Mouse (Mus musculus) left cerebral cortex, postnatal 36 days (tissue): ENCODE data around the gene Taco1. TPM values are rescaled to one million over a fixed set of nuclear protein-coding genes. Genes with fewer than 3 reads are reported as not detected.
"Not testable (repeated sequence)": the region's sequence is repeated elsewhere in the genome, so short reads cannot be mapped to it uniquely, and the experiment has no call there.

ENCODE experiments used
- DNase-seq, 2 experiments: peaks; one replicate each; pipeline ENCODE4 v3.0.0; 2021 to 2022; ENCODE audit warnings: low spot score in 2 of 2, mixed read lengths in 1 of 2
- intact Hi-C: fragments of 180-260 bp; cut with DNase I; formaldehyde crosslinking; loops from one replicate; pipeline ENCODE4 v1.15.1; 2025
- total RNA-seq, 2 experiments: library from RNA; stranded (reverse); gene quantifications; 2 replicates each; pipeline ENCODE4 v1.2.3; 2021

Gene Taco1
- 10 to 100 TPM; 17.2 to 20.3 TPM for total RNA-seq

GRCm38 (mm10) chr11:106065923-106066571 is at the start of gene Taco1:
Gene Taco1 (plus strand): TSS chr11:106066061.
- intact Hi-C loops: no loop called here
- peak; percentile 94 for DNase-seq

GRCm38 (mm10) chr11:106016440-106016839 is 49.4 kb upstream of the Taco1 start:
- DNase-seq: no peak
- intact Hi-C loops: no loop called here

GRCm38 (mm10) chr11:106020051-106020763 is 45.7 kb upstream of the Taco1 start:
- peak; percentile 59 to 69 for DNase-seq
- intact Hi-C loops: loop anchor here (5.0 kb wide), 1 partner anchor 78 kb away; no protein-coding TSS in a partner anchor

GRCm38 (mm10) chr11:106025774-106026173 is 40.1 kb upstream of the Taco1 start:
- intact Hi-C loops: loop anchor here (5.0 kb wide), 1 partner anchor 98 kb away; no protein-coding TSS in a partner anchor
- no peak for DNase-seq

DNA sequence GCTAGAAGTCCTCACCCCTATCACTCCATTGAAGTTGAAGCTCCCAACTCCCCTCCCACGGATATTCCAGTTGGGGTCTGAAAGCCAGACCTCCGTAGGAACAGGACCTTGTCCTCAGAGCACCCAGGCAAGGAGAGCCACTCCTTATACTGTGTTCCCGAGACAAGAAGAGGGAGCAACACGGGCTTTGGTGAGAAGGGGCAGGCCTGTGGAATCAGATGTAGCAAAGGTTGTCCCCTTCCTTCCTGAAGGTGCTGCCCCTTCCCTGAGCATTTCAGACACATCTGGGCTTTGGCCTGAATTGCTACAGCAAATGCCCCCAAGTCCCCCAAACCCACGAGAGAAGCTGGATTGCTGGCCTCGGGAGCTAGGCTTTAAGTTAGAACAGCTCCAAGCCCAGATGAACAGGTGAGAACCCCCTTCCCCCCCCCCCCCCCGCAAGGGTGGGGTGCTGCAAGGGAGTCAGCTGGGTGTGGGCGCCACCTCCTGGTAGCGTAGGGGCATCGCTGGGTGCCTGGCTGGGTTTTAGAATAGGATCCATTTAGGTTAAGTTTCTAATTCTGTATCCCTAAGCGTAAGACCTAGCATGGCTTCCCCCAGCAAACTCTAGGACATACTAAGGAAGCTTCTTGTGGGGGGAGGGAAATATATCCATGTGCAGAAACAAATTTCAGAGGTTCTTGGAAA is 39.3 kb upstream of the Taco1 start:
- DNase-seq: peak; percentile 52 to 69
- intact Hi-C loops: loop anchor here (5.0 kb wide), 1 partner anchor 99 kb away; no protein-coding TSS in a partner anchor

DNA sequence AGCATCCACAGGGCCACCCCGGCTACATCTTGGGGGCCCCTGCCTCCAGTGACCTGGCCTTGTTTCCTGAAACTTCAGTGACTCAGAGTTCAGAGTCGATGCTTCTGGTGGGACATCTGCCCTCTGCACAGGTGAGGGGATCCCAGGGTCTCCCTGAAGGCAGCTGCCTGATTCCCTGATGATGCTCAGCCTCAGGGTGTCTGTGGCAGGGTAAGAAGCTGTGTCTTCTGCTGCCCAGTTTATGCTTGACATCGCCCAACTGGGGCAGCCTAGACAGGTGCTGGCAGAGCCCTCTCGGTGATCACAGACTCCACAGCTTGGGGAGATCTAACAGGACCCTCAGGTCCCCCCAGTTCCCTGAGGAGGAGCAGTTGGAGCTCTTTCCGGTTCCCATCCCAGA is 38.3 kb upstream of the Taco1 start:
- intact Hi-C loops: loop anchor here (5.0 kb wide), 1 partner anchor 100 kb away; no protein-coding TSS in a partner anchor
- no peak for DNase-seq

- intact Hi-C loops: not testable (repeated sequence)
Measured at GRCm38 (mm10) chr11:106032074-106032473, 33.8 kb upstream of the Taco1 start.

DNA sequence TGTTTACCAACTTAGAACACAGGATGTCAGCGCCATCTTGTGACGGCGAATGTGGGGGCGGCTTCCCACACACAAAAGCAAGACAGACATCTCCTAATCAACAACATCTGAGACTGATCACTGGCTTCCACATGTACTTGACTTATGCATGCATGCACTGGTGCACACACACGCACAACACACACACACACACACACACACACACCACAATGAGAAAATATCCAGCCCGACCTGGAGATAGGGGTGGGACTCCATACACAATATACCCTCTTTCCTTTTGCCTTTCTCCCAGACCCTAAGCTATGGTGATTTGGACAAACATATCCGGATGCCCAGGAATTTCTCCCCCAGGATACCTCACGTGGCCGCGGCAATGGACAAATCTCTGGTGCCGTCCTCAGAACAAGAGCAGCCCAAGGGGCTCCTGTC is 32.4 kb upstream of the Taco1 start:
- intact Hi-C loops: no loop called here
- DNase-seq: no peak

More at GRCm38 (mm10) chr11:106032074-106032473, 33.8 kb upstream of the Taco1 start:
- DNase-seq: not testable (repeated sequence)

GRCm38 (mm10) chr11:106034986-106035385 is 30.9 kb upstream of the Taco1 start:
- DNase-seq: no peak
- intact Hi-C loops: no loop called here

GRCm38 (mm10) chr11:106036548-106037417 is 29.1 kb upstream of the Taco1 start, which contains the start of gene Dcaf7:
Gene Dcaf7 (plus strand): TSS chr11:106036872.
- peak; percentile 98 to 99 for DNase-seq
- intact Hi-C loops: no loop called here

GRCm38 (mm10) chr11:106037418-106037751 is 28.5 kb upstream of the Taco1 start:
- peak; percentile 76 to 79 for DNase-seq
- intact Hi-C loops: no loop called here

DNA sequence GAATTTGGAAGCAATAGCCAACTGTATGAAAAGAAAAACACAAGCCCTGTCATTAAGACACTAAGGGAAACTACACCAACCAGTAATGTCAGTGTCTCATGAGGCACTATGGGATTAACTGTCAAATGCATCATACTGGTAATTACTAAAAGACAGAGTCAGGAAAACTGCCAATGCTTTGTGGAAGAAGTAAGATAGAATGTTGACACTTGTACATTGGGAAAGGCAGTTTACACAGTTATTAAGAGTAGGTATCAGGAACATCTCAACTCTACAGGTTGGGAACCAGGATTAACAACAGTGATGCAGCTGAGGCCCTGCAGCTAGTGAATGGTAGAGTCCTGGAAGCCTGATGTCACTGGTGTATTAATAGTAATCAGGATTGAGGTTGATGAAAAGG is 21.5 kb upstream of the Taco1 start:
- intact Hi-C loops: no loop called here
- no peak for DNase-seq

DNA sequence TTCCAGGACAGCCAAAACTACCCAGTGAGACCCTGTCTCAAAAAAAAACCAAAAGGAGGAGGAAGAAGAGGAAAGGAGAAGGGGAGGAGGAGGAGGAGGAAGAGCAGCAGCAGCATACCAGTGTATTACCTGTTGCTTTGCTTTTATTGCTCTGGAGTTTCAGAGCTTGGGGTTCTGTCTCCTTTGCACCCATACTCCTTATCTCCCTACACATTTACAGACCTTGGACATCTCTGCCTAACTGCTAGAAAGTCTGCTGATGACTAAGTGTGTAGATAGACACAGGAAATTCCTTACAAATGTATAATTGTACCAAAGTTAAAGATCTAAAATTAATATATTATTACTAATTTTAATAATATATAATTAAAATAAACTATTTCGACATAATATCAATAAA is 20.6 kb upstream of the Taco1 start:
- intact Hi-C loops: no loop called here
- DNase-seq: no peak

DNA sequence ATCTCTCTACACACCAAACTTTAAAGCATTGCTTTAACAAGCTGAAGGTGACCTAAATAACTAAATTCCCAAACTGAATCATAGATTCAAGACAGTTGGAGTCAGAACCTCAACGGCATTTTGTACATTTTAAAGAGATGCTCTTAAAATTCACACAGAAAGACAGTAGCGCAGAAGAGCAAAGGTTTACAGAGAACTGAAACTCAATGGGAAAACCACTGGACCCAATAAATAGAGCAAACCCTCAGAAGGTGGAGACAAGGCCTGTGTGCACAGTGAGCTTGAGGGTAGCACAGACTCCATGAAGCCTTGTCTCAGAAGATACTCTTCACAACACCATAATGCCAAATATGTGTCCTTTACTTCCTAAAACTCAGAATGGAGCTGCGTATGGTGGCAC is 20.1 kb upstream of the Taco1 start:
- no peak for DNase-seq
- intact Hi-C loops: no loop called here

GRCm38 (mm10) chr11:106046584-106046983 is 19.3 kb upstream of the Taco1 start:
- intact Hi-C loops: no loop called here
- DNase-seq: no peak

GRCm38 (mm10) chr11:106053921-106054320 is 11.9 kb upstream of the Taco1 start:
- DNase-seq: no peak
- intact Hi-C loops: no loop called here

DNA sequence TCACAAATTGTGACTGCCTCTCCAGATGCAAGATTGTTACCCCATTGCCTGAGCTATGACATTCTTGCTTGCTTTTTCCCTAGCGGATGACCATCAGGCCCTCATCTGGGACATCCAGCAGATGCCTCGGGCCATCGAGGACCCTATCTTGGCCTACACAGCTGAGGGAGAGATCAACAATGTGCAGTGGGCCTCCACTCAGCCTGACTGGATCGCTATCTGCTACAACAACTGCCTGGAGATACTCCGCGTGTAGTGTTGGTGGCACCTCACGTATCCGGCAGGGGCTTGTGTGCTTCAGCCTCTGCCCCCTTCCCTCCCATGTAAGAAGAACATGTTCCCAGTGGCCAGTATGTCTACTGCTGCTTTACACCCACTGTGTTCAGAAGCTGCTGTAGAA is 11.3 kb upstream of the Taco1 start:
- intact Hi-C loops: no loop called here
- DNase-seq: no peak

- no peak for DNase-seq
- intact Hi-C loops: no loop called here
Measured at GRCm38 (mm10) chr11:106055341-106055740, 10.5 kb upstream of the Taco1 start.

DNA sequence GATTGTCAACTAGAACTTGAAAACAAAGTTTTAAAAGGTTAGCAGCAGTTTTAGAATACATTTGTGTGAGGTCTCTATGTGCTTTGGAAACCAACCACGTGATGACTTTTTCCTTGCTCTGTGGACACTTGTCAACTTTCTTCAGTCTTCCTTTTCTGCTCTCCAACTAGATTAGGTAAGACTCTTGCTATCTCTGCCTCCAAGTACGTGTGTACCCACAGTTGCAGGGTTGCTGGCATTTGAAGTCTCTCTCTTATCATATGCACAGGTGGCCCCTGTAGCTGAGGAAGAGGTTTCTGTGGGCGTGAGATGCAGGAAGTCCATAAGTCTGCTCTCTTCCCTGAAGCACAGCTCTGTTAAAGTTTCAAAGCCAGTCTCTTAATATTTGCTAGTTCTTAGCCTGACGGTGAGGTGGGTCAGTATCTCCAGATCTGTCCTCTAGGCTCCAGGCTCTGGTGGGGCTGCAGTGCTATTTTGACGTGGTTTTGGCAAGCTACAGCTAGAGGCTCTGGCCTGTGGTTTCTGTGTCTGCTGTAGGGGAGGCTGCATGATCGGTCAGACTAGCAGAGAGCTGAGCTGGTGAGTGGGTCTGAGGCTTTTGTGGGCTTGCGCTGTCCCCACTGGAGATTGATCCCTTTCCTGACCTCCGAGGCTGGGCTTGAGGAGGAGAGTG is 8.9 kb upstream of the Taco1 start:
- intact Hi-C loops: no loop called here
- DNase-seq: no peak
